Mouse (Mus musculus) layer of hippocampus, adult 11-12 months (tissue): Measurements from ENCODE around the gene Rhbg.

ENCODE experiments used
- DNase-seq: peaks from one replicate; pipeline ENCODE4 v3.0.0; 2022; ENCODE audit warnings: low spot score

The Rhbg gene

DNA sequence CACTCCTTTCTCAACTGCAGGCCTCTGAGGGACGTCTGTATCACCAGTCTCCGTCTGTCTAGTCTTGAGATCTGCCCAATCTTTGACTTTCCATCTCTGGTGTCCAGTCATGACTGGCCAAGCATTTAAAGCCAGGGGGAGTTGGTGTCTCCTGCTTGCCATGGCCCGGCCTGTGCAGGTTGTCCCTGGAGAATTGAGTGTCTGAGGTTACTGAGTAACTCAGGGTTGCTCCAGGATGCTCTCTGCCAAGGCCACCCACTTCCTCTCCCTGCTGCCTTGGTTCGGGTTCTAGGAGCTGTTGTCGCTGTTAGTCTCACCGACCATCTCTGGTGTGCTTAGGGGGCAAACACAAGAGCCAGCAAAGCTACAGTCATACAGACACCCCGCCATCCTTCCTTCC, 1.9 kb upstream of the Rhbg start:
- DNase-seq: no peak

- no peak for DNase-seq
Observed at GRCm38 (mm10) chr3:88255950-88256349, 1.4 kb upstream of the Rhbg start.

DNA sequence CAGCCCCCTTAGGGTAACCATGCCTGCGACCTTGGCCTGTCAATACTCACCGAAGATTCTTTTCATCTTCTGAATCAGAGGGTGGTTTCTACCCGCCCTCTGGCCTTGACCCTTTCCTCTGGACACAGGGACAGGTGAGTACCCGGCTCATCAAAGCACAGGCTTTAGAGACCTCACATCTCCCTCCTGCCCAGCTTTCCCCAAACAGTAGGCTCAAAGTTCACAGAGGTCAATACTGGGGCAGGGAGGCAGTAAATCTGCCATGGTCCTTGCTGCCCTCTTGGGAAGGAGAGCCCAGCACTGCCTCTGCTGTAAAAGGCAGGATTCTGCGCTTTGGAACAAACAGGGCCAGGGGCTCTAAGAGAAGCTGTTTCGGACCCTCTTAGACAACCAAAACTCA, 1.8 kb downstream of the Rhbg start:
- no peak for DNase-seq

DNA sequence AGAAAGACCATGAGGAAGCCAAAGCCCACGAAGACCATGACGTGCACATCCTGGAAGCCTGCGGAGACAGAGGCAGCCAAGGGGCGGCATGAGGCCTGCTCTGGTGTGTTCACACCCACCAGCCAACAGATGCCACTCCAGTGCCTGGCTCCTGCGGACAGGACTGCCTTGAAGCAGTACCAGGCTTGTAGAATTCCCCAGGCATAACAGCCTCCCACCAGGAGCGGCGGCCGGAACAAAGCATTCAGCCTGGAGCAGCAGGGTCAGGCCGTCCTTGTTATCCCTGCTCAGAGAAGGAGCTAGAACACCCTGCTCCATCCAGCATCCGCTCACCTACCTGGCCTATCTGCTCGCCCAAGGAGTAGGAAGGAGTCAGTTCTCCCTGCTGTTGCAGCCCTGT, 6.1 kb downstream of the Rhbg start:
- no peak for DNase-seq

DNA sequence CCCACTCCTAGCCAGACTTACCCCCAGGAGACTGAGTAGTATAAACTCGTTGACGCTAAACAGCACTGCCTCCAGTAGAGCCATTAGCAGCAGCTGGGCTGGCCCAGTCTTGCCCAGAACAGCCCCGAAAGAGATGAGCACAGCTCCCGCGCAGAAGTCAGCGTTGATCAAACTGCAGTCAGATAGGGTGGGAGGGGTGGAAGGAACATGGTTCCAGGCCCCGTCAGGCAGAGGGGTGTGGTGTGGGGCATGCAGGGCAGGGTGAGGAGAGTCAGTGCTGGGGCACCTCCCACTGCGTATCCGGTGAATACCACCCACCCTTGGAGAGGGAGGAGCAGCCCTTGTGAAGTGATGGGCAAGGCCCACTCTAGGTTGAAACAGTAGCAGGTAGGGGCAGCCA, 6.8 kb downstream of the Rhbg start:
- no peak for DNase-seq

DNA sequence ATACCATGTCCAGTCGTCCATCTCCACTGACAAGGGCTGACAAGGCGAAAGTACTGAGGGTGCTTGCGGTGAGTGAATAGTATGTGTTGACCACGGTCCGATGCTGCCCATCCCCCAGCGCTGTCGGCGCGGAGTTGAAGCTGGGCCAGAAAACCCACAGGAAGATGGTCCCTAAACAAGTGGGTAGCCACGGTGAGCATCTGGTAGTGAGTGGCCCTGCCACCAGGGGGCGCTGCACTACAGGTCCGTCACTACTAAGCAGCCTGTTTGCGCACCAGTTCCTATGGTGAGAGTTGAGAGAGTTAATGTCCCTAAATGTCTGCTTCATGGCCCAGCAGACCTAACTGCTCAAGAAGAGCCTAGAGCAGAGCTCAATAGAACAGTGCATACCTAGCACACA, 8.7 kb downstream of the Rhbg start:
- DNase-seq: peak; percentile 81

- DNase-seq: no peak
Observed at GRCm38 (mm10) chr3:88244071-88244470, 10.4 kb downstream of the Rhbg start.

DNA sequence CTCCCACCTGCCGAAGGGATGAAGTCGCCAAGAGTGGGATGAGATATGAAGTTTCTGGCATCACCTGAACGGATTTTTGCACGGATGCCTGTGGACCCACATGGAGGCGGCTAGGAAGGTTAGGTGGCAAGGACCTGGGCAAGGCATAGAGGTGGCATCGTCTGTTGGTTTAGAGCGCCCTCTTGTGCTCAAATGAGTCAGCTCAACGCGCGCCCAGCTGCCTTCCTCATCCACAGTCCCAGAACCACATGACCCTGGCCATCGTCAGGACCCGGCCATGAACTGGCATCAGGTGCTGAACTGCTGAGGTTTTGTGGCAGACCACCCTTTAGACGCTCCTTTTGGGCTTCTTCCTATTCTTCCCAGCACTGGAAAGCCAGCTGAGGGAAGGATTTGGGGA, 12.0 kb downstream of the Rhbg start:
- peak; percentile 89 for DNase-seq

- DNase-seq: no peak
Observed at GRCm38 (mm10) chr3:88241045-88241786, 13.3 kb downstream of the Rhbg start.

DNA sequence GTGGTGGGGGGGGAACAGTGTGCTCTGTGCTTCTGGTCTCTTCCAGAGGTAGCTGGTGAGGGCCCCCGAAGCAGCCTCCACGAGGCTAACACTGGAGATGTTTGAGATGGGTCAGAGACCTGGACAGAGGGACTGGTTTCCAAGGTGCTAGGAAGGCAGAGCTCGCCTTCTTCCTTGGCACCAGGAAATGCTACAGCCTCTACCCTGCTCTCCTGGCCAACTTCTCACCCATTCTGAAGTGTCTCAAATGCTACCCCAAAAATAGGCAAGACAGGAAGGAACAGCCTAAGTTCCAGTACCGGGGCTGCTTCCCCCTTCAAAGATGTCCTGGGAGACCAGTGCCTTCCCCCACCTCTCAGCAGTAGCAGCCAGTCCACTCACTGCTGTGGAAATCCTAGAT, 15.1 kb downstream of the Rhbg start:
- DNase-seq: no peak

DNA sequence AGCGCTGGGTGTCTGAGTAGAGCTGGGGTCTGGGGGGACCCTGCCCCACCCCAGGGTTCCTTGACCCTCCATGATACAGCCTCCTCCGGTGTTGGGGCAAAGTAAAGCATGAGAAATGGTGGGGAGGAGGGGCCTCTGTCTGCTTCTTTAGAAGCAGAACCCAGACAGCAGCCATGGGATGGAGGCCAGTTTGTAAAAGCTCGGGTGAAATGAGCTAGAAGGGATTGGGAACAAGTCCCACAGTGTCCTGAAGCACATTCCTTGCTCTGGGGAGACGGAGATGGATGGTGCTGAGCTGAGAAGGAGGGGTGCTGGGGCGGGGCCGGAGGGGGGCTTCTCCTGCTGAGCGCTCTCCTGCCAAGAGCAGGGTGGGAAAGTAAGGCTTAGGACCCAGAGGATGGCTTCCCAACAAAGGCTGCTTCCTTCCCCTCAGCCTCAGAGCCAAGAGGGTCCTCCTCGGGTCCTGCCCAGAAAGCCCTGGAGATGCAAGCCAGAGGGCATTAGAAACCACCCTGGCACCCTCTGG, 15.6 kb downstream of the Rhbg start:
- no peak for DNase-seq

DNA sequence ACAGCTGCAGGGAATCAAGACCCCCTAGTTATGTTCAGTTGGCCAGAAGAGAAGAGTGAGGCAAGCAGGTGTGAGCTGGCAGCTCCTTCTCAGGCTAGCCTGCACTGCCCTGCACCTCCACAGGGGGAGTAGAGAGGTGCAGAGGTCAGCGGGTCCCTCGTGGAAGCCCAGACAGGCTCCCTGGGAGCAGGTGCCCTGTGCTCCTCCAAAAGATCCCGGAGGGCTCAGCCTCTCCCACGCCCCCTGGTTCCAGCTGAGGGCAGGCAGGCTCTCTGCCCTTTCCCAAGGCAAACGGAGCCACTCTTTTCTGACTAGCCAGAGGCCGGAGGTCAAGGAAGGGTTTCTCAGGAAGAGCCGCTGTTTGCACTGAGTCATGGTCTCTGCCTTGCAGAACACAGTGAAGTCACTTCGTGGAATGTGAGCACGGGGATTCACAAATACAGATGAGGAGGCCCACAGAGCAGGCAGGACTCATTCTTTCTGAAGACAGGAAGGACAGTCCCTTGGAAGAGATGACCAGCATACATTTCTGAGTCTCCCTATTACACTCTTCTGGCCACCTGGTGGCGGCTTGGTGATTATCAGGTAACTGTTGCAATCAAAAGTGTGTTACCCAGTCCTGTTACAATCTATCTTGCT, 16.8 kb downstream of the Rhbg start:
- DNase-seq: no peak

- no peak for DNase-seq
Observed at GRCm38 (mm10) chr3:88237161-88237555, 17.4 kb downstream of the Rhbg start.

- no peak for DNase-seq
Observed at GRCm38 (mm10) chr3:88235616-88236015, 18.9 kb downstream of the Rhbg start.

DNA sequence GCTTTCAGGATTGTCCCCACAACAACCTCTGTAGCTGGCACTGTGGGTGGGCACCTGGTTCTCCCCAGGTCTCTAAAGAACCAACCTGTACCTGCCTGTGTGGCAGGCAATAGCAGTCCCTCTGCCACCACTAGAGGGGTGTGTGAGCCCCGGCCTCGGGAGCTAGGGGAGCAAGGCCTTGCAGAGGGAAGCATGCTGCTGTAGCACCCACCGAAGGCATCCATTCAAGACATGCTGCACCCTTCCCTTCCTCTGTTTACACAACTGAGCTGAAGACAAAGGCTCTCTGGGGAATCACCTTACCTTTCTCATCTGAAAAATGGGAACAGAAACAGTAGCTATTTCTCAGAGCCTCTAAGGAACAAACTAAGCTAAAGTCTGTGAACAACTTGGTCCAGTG, 19.3 kb downstream of the Rhbg start:
- DNase-seq: no peak

DNA sequence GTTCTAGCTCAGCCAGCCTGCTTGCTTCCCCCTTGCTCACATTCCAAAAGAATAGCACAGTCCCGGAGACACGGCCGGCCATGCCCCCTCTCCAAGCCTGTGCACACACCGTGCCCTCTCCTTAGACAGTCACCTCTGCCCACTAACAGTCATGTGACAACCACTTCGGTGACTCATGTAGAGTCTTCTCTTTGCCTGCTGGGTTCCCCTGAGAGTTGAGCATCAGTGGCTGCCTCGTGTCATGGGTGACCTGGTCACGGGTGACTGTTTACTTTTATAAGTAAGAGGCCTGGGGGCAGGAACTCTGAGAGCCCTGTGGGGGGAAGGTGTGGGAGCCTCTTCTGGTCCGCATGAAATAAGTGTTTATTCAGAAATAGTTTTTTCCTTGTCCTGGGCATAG, 20.5 kb downstream of the Rhbg start:
- DNase-seq: no peak

- DNase-seq: no peak
Observed at GRCm38 (mm10) chr3:88232851-88233649, 21.5 kb downstream of the Rhbg start.

- DNase-seq: peak; percentile 74
Observed at GRCm38 (mm10) chr3:88232301-88232702, 22.2 kb downstream of the Rhbg start.

DNA sequence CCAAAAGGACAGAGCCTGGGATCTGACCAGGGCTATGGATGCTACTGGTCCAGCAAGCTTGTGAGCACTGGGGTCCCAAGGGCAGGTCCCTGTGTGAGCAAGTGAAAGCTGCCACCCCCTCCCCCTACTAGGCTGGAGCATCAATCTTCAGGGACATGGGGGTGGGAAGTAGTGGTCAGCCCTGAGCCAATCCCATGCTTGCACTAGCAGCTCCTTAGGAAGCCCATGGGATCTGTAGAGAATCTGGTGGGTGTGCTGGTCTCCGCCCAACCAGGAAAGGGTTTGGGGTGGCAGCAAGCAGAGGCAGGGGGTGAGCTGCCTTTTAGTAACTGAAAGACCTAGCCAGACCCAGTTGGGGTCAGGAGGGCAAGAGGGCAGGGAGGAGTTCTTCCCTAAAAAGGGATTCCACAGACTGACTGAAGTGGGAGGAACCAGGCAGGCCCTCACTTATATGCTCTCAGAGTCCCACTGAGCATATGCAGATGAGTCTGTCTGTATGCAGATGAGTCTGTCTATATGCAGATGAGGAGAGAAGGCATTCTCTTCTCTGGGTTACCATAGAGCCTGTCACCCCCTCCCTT, 23.4 kb downstream of the Rhbg start:
- no peak for DNase-seq

DNA sequence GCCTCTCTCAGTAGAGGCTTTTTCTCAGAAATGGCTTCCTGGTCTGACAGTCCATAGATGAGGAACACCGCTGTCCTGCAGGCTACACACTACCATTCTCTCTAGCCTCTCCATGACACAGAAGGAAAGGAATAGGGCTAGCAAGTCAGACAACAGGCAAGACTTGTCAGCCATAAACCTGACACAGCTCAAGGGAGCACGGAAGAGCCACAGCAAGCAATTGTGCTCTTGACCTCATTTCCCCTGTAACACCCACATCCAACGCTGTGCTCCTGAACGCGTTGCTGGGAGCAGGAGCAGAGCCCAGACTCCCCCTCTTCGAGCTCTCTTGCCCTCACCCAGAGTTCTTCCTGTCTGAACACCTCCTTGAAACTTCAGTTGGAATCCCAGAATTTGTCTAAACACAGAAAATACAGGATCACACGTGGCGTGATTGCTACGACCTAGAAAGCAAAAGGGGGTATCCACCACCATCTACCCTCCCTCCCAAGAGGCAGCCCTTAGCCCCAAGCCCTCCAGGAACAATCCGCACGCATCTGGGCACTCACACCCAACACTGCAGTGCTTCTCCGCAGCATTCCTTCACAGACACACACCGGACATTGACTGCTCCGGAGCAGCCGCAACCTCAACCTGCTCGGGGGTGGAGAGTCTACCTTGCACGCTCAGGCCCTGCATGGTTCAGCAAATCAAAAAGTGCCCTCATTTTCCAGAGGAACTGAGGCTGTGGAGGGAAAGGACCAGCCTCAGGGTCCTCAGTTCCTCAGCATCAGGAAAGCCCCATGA, 24.1 kb downstream of the Rhbg start:
- no peak for DNase-seq

DNA sequence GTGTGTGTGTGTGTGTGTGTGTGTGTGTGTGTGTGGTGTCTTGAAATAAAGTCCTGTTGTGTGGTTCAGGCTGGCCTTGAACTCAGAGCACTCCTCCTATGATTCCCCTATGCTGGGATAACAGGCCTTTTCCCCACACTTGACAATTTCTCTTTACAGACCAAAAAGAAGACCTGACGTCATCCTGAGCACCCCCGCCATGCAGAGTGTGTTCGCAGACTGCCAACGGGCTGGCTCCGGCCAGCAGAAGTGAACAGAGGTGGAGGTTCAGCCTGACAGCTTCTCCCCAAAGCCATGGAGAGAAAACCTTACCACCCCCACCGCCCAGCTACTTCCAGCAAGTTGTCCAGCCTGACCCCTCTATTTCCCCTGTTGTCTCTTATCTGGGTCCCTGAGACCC, 25.0 kb downstream of the Rhbg start:
- no peak for DNase-seq

DNA sequence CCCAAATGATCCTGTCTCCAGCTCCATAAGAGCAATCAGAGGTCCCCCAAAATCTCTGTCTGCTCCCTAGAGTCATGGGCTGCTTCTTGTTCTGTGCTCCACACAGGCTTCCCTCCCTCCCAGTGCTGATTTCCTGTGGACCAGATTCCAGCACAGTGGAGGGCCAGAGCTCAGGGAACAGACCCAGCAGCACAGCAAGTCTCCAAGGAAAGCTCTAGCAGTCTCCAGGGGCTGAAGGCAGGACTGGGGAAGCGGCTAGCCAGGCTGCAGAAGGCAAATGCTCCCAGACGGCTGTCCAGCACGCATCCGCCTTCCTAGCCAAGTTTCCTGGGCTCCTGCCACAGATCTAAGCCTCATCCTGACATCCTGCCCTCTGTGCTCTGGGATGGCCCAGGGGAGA, 25.6 kb downstream of the Rhbg start:
- no peak for DNase-seq
